ENCODE assay signal across 7 mouse cellular contexts in the genomic region with DNA sequence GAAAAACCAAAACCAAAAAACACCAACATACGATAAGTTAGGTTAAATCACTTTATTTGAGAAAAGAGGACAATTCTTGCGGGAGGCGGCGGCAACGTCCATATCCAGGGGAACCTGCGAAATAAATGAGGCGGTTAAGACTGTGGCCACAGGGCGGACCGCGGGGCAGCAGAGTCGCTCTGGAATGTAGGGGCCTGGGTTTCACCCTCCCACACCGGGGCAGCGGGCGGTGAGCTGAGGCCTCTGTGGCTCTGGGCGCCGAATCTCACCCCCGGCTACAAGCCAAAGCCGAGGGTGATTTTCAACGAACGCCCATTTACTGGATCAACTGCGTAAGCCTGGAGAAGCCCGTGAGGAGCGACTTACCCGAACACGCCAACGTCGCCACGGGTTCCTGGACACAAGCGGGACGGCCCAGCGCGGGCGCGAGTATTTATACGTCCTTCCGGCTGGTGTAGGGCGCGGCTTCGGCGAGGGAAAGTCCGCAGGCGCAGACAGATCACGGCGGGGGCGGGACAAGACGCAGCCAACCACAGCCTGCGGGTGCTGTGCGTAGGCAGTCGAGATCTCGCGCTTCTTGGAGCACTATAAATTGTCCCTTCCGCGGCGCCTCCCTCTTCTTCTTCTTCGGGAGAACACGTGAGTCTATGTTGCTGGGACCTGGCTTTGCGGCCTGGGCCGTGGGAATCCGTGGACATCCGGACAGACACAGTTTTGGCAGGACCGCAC. TPM values are rescaled to one million over a fixed set of nuclear protein-coding genes. Genes with fewer than 3 reads are reported as not detected.
DNase-seq lines count a peak whose midpoint lies in the region; ATAC-seq lines count a peak whose summit lies in the region.

No protein-coding gene starts in this region.

- H3K27me3 ChIP-seq in embryonic facial prominence, embryonic 11.5 days (ENCODE audit: control insufficient read depth, insufficient read depth, low read length): no peaks in the 10 kb centered on the region; the same call in 1 of the 2 replicates
- H3K27me3 ChIP-seq in limb, embryonic 11.5 days (ENCODE audit: control insufficient read depth, insufficient read depth, low read length): no peaks in the 10 kb centered on the region
- H3K27me3 ChIP-seq in midbrain, embryonic 14.5 days (ENCODE audit: control insufficient read depth, insufficient read depth, low read length): no peaks in the 10 kb centered on the region

- H3K4me1 ChIP-seq in embryonic facial prominence, embryonic 11.5 days (ENCODE audit: control insufficient read depth, insufficient read depth, low read length): no peaks in the 10 kb centered on the region; the same call in 1 of the 2 replicates
- H3K4me1 ChIP-seq in limb, embryonic 11.5 days (ENCODE audit: control insufficient read depth, insufficient read depth, low read length): peaks cover 9% of the 10 kb centered on the region; the same call in 1 of the 2 replicates
- H3K4me1 ChIP-seq in midbrain, embryonic 14.5 days (ENCODE audit: control insufficient read depth, insufficient read depth, low read length): peaks cover 9% of the 10 kb centered on the region

- no peaks in the 10 kb centered on the region for H3K9me3 ChIP-seq in embryonic facial prominence, embryonic 11.5 days (replicated peaks; ENCODE audit: control insufficient read depth, low read length)
- no peaks in the 10 kb centered on the region for H3K9me3 ChIP-seq in limb, embryonic 11.5 days (ENCODE audit: control insufficient read depth, low read length)
- no peaks in the 10 kb centered on the region for H3K9me3 ChIP-seq in midbrain, embryonic 14.5 days (ENCODE audit: control insufficient read depth, low read length)

- H3K9ac ChIP-seq in embryonic facial prominence, embryonic 11.5 days (replicated peaks; ENCODE audit: low read length): peak overlapping the region; percentile 86
- peak overlapping the region; percentile 90 for H3K9ac ChIP-seq in limb, embryonic 11.5 days (ENCODE audit: low read length)
- H3K9ac ChIP-seq in midbrain, embryonic 14.5 days (replicated peaks; ENCODE audit: low read length): peak overlapping the region; percentile 80

- under 1% methylated on average over 61 of the region's 61 CpGs for WGBS in embryonic facial prominence, embryonic 11.5 days
- under 1% methylated on average over 61 of the region's 61 CpGs for WGBS in limb, embryonic 11.5 days
- WGBS in midbrain, embryonic 14.5 days: under 1% methylated on average over 61 of the region's 61 CpGs

- H3K4me2 ChIP-seq in embryonic facial prominence, embryonic 11.5 days (ENCODE audit: low read depth, low read length): peak overlapping the region; percentile 85
- H3K4me2 ChIP-seq in limb, embryonic 11.5 days (ENCODE audit: low read depth, severe bottlenecking): peak overlapping the region; percentile 60
- peak overlapping the region; percentile 84 for H3K4me2 ChIP-seq in midbrain, embryonic 14.5 days (ENCODE audit: low read length)

- H3K27ac ChIP-seq in embryonic facial prominence, embryonic 11.5 days (replicated peaks; ENCODE audit: low read depth, low read length): peak overlapping the region; percentile 62; the same call in 1 of the 2 replicates
- H3K27ac ChIP-seq in limb, embryonic 11.5 days (replicated peaks; ENCODE audit: low read depth, low read length): peak overlapping the region; percentile 77
- H3K27ac ChIP-seq in midbrain, embryonic 14.5 days (replicated peaks; ENCODE audit: low read depth, low read length): peak overlapping the region; percentile 84

- H3K36me3 ChIP-seq in embryonic facial prominence, embryonic 11.5 days (replicated peaks; ENCODE audit: control insufficient read depth, insufficient read depth, low read depth, low read length): peaks cover 8% of the 10 kb centered on the region
- H3K36me3 ChIP-seq in limb, embryonic 11.5 days (ENCODE audit: control insufficient read depth, insufficient read depth, low read length): peaks cover 14% of the 10 kb centered on the region
- H3K36me3 ChIP-seq in midbrain, embryonic 14.5 days (ENCODE audit: control insufficient read depth, insufficient read depth, low read length): peaks cover 29% of the 10 kb centered on the region

- ATAC-seq in embryonic facial prominence, embryonic 11.5 days (replicated peaks; ENCODE audit: insufficient number of reproducible peaks, low FRiP score, low TSS enrichment, low read depth): peak; percentile 95
- peak; percentile 96 for ATAC-seq in limb, embryonic 11.5 days (ENCODE audit: insufficient number of reproducible peaks, low FRiP score, low TSS enrichment, low read depth)
- ATAC-seq in midbrain, embryonic 14.5 days (ENCODE audit: low FRiP score, low TSS enrichment): peak; percentile 97

- DNase-seq in adrenal gland, postnatal 14 days: peak; percentile 99
- peak; percentile 99 for DNase-seq in embryonic facial prominence, embryonic 11.5 days (ENCODE audit: low spot score)
- DNase-seq in heart, adult 11 months: peak; percentile 100
- DNase-seq in kidney, adult 18-20 months: peak; percentile 98
- DNase-seq in limb, embryonic 11.5 days (ENCODE audit: low spot score): peak; percentile 99
- peak; percentile 99 for DNase-seq in midbrain, embryonic 14.5 days
- peak; percentile 96 for DNase-seq in spleen, adult 18-20 months

- peak overlapping the region; percentile 75 for H3K4me3 ChIP-seq in embryonic facial prominence, embryonic 11.5 days (ENCODE audit: low read depth, low read length)
- peak overlapping the region; percentile 81 for H3K4me3 ChIP-seq in limb, embryonic 11.5 days (ENCODE audit: low read depth, low read length)
- peak overlapping the region; percentile 85 for H3K4me3 ChIP-seq in midbrain, embryonic 14.5 days (replicated peaks; ENCODE audit: low read depth, low read length)

RNA-seq across cellular contexts. Expression of a gene that starts 1.7 kb away (rescaled TPM):
- 702 and 762 TPM in 2 replicates for total RNA-seq in adrenal gland, postnatal 14 days (2021)
- polyA plus RNA-seq in embryonic facial prominence, embryonic 11.5 days (2014; fragmentation: Nextera tagmentation; extraction: Ambion mirVana): 1,371 and 1,480 TPM in 2 replicates
- 1,548 and 1,633 TPM in 2 replicates for polyA plus RNA-seq in limb, embryonic 11.5 days (2014; fragmentation: Nextera tagmentation; extraction: Ambion mirVana)
- polyA plus RNA-seq in midbrain, embryonic 14.5 days (2014; fragmentation: Nextera tagmentation; extraction: Ambion mirVana): 814 and 824 TPM in 2 replicates

RNA-seq across cellular contexts. Expression of a gene that starts 1.8 kb away (rescaled TPM):
- not detected in 2 replicates for total RNA-seq in adrenal gland, postnatal 14 days (2021)
- polyA plus RNA-seq in embryonic facial prominence, embryonic 11.5 days (2014; fragmentation: Nextera tagmentation; extraction: Ambion mirVana): 0.18 and 0.24 TPM in 2 replicates
- 0.16 TPM in 1 of 2 replicates, not detected in the other for polyA plus RNA-seq in limb, embryonic 11.5 days (2014; fragmentation: Nextera tagmentation; extraction: Ambion mirVana)
- polyA plus RNA-seq in midbrain, embryonic 14.5 days (2014; fragmentation: Nextera tagmentation; extraction: Ambion mirVana): 0.32 TPM in 1 of 2 replicates, not detected in the other

RNA-seq across cellular contexts. Expression of a gene that starts 4.6 kb away (rescaled TPM):
- 418 and 458 TPM in 2 replicates for total RNA-seq in adrenal gland, postnatal 14 days (2021)
- polyA plus RNA-seq in embryonic facial prominence, embryonic 11.5 days (2014; fragmentation: Nextera tagmentation; extraction: Ambion mirVana): 191 and 217 TPM in 2 replicates
- polyA plus RNA-seq in limb, embryonic 11.5 days (2014; fragmentation: Nextera tagmentation; extraction: Ambion mirVana): 211 and 216 TPM in 2 replicates
- 282 and 319 TPM in 2 replicates for polyA plus RNA-seq in midbrain, embryonic 14.5 days (2014; fragmentation: Nextera tagmentation; extraction: Ambion mirVana)

RNA-seq across cellular contexts. Expression of a gene that starts 8.0 kb away (rescaled TPM):
- total RNA-seq in adrenal gland, postnatal 14 days (2021): 0.53 TPM in 1 of 2 replicates, not detected in the other
- polyA plus RNA-seq in embryonic facial prominence, embryonic 11.5 days (2014; fragmentation: Nextera tagmentation; extraction: Ambion mirVana): not detected in 2 replicates
- polyA plus RNA-seq in limb, embryonic 11.5 days (2014; fragmentation: Nextera tagmentation; extraction: Ambion mirVana): not detected in 2 replicates
- polyA plus RNA-seq in midbrain, embryonic 14.5 days (2014; fragmentation: Nextera tagmentation; extraction: Ambion mirVana): not detected in 2 replicates

RNA-seq across cellular contexts. Expression of a gene that starts 12.2 kb away (rescaled TPM):
- total RNA-seq in adrenal gland, postnatal 14 days (2021): 35.8 and 41.2 TPM in 2 replicates
- polyA plus RNA-seq in embryonic facial prominence, embryonic 11.5 days (2014; fragmentation: Nextera tagmentation; extraction: Ambion mirVana): 96.3 and 102 TPM in 2 replicates
- 120 and 121 TPM in 2 replicates for polyA plus RNA-seq in limb, embryonic 11.5 days (2014; fragmentation: Nextera tagmentation; extraction: Ambion mirVana)
- polyA plus RNA-seq in midbrain, embryonic 14.5 days (2014; fragmentation: Nextera tagmentation; extraction: Ambion mirVana): 68.0 and 73.0 TPM in 2 replicates

Comparison
In these comparisons a context has a peak if more than half of its experiments do, and no peak if none do; other contexts are left out.
1. Peak in every context shown above with its lines: DNase-seq, ATAC-seq, H3K4me3 ChIP-seq and H3K27ac ChIP-seq.